In genomic region chr19:3665510-3665909, GRCm38 (mm10) we compare ENCODE assay signal across 10 mouse cellular contexts. TPM values are rescaled to one million over a fixed set of nuclear protein-coding genes. Genes with fewer than 3 reads are reported as not detected.
DNase-seq lines count a peak whose midpoint lies in the region; ATAC-seq lines count a peak whose summit lies in the region.
"Had no signal": no experiment of that assay in that cellular context is flagged by ENCODE, and none has a peak within 500 bp of the region (broad histone marks: within the 10 kb centered on the region; RNA-seq: fewer than 3 reads in every experiment).

No protein-coding gene starts in this region.

- WGBS in heart, embryonic 13.5 days: 55% methylated on average over 5 of the region's 5 CpGs
- 28% methylated on average over 5 of the region's 5 CpGs for WGBS in embryonic facial prominence, embryonic 12.5 days
- 17% methylated on average over 5 of the region's 5 CpGs for WGBS in kidney, embryonic 16.5 days

- H3K27me3 ChIP-seq in heart, embryonic 13.5 days (replicated peaks): no peaks in the 10 kb centered on the region
- no peaks in the 10 kb centered on the region for H3K27me3 ChIP-seq in embryonic facial prominence, embryonic 12.5 days
- H3K27me3 ChIP-seq in kidney, embryonic 16.5 days (ENCODE audit: insufficient read depth, low read length): no peaks in the 10 kb centered on the region
- H3K27me3 ChIP-seq: neural tube, embryonic 13.5 days had no signal

- peak overlapping the region; percentile 1; the same call in 1 of the 2 replicates for H3K9ac ChIP-seq in heart, embryonic 13.5 days
- H3K9ac ChIP-seq in embryonic facial prominence, embryonic 12.5 days: no peak overlapping the region
- peak overlapping the region; percentile 1; the same call in 1 of the 2 replicates for H3K9ac ChIP-seq in kidney, embryonic 16.5 days (replicated peaks; ENCODE audit: low read length)
- H3K9ac ChIP-seq: neural tube, embryonic 13.5 days had no signal

- ATAC-seq in heart, embryonic 13.5 days (ENCODE audit: extremely low read depth, insufficient number of reproducible peaks, low FRiP score, low TSS enrichment): no peak
- ATAC-seq in embryonic facial prominence, embryonic 12.5 days (ENCODE audit: insufficient number of reproducible peaks, insufficient read depth, low FRiP score, low TSS enrichment): no peak
- no peak for ATAC-seq in kidney, embryonic 16.5 days (ENCODE audit: low FRiP score, low TSS enrichment)
- peak; percentile 55 for ATAC-seq in megakaryocyte progenitor cell, adult 5-6 weeks (replicated peaks; ENCODE audit: poor library complexity)
- ATAC-seq: hindbrain, postnatal 0 days had no signal

- no peak overlapping the region for H3K4me3 ChIP-seq in heart, embryonic 13.5 days
- no peak overlapping the region for H3K4me3 ChIP-seq in embryonic facial prominence, embryonic 12.5 days
- H3K4me3 ChIP-seq in kidney, embryonic 16.5 days (ENCODE audit: low read length): no peak overlapping the region
- H3K4me3 ChIP-seq: neural tube, embryonic 13.5 days had no signal

- H3K4me1 ChIP-seq in heart, embryonic 13.5 days: peaks cover 58% of the 10 kb centered on the region
- H3K4me1 ChIP-seq in embryonic facial prominence, embryonic 12.5 days: peaks cover 72% of the 10 kb centered on the region
- H3K4me1 ChIP-seq in kidney, embryonic 16.5 days (ENCODE audit: insufficient read depth, low read length): peaks cover 56% of the 10 kb centered on the region

- H3K36me3 ChIP-seq in heart, embryonic 13.5 days: no peaks in the 10 kb centered on the region
- no peaks in the 10 kb centered on the region for H3K36me3 ChIP-seq in embryonic facial prominence, embryonic 12.5 days
- no peaks in the 10 kb centered on the region for H3K36me3 ChIP-seq in kidney, embryonic 16.5 days (ENCODE audit: insufficient read depth, low read length)
- H3K36me3 ChIP-seq: neural tube, embryonic 13.5 days had no signal

- intact Hi-C loops in heart, postnatal 25 days (cut with DNase I): no loop called here

- H3K27ac ChIP-seq in heart, embryonic 13.5 days (replicated peaks): peak overlapping the region; percentile 54
- H3K27ac ChIP-seq in embryonic facial prominence, embryonic 12.5 days: peak overlapping the region; percentile 38
- H3K27ac ChIP-seq in kidney, embryonic 16.5 days (ENCODE audit: low read length): peak overlapping the region; percentile 71
- H3K27ac ChIP-seq: hindbrain, postnatal 0 days; neural tube, embryonic 13.5 days had no signal

- H3K4me2 ChIP-seq in heart, embryonic 13.5 days: no peak overlapping the region
- H3K4me2 ChIP-seq in embryonic facial prominence, embryonic 12.5 days (replicated peaks): no peak overlapping the region
- no peak overlapping the region for H3K4me2 ChIP-seq in kidney, embryonic 16.5 days (replicated peaks; ENCODE audit: low read depth, low read length)
- H3K4me2 ChIP-seq: neural tube, embryonic 13.5 days had no signal

- no peak for DNase-seq in heart, postnatal 25 days (ENCODE audit: low spot score)
- DNase-seq in frontal cortex, postnatal 25 days (ENCODE audit: low spot score in 2 of 2): no peak
- DNase-seq in Muller cell, postnatal 12 days (ENCODE audit: inconsistent ontology term): no peak
- DNase-seq in urinary bladder, postnatal 36 days (ENCODE audit: low spot score in 2 of 2): no peak

- H3K9me3 ChIP-seq in heart, embryonic 13.5 days: no peaks in the 10 kb centered on the region
- H3K9me3 ChIP-seq in embryonic facial prominence, embryonic 12.5 days: no peaks in the 10 kb centered on the region
- H3K9me3 ChIP-seq in kidney, embryonic 16.5 days (ENCODE audit: low read length): no peaks in the 10 kb centered on the region
- H3K9me3 ChIP-seq: neural tube, embryonic 13.5 days had no signal

RNA-seq across cellular contexts. Expression of gene Lrp5, which starts 20.9 kb away (rescaled TPM):
- 2.9 and 3.3 TPM in 2 replicates for polyA plus RNA-seq in heart, embryonic 13.5 days (2015; fragmentation: Nextera tagmentation; extraction: Ambion mirVana)
- total RNA-seq in heart, postnatal 25 days (2021): 10 to 100 TPM; 49.8 to 52.1 TPM
- 7.1 and 7.9 TPM in 2 replicates for polyA plus RNA-seq in embryonic facial prominence, embryonic 12.5 days (2016; fragmentation: Nextera tagmentation; extraction: Ambion mirVana)
- 7.0 TPM in 2 replicates for polyA plus RNA-seq in kidney, embryonic 16.5 days (2015; fragmentation: Nextera tagmentation; extraction: Ambion mirVana)
- total RNA-seq in megakaryocyte progenitor cell, adult 5-6 weeks (2015): 20.3 and 22.4 TPM in 2 replicates
- total RNA-seq in megakaryocyte progenitor cell, adult 5-6 weeks (2017): 17.3 and 20.4 TPM in 2 replicates

RNA-seq across cellular contexts. Expression of gene 1810055G02Rik, which starts 42.6 kb away (rescaled TPM):
- polyA plus RNA-seq in heart, embryonic 13.5 days (2015; fragmentation: Nextera tagmentation; extraction: Ambion mirVana): 24.1 and 26.2 TPM in 2 replicates
- total RNA-seq in heart, postnatal 25 days (2021): 1 to 10 TPM; 7.9 to 8.3 TPM
- 42.0 and 44.7 TPM in 2 replicates for polyA plus RNA-seq in embryonic facial prominence, embryonic 12.5 days (2016; fragmentation: Nextera tagmentation; extraction: Ambion mirVana)
- polyA plus RNA-seq in kidney, embryonic 16.5 days (2015; fragmentation: Nextera tagmentation; extraction: Ambion mirVana): 46.1 and 46.4 TPM in 2 replicates
- total RNA-seq in megakaryocyte progenitor cell, adult 5-6 weeks (2015): 12.5 and 12.8 TPM in 2 replicates
- 6.0 and 7.1 TPM in 2 replicates for total RNA-seq in megakaryocyte progenitor cell, adult 5-6 weeks (2017)
